Mouse (Mus musculus): ENCODE measurements at regions not wholly inside any gene's neighbourhood (a gene's known extent, or its start where the extent isn't known, plus 50 kb on each side); places are given as distances from the start of the nearest gene placed in this dataset.

GRCm38 (mm10) chr2:128393921-128394320 is 197.1 kb upstream of the Spdye4c start:
- Histone ChIP-seq H3K4me2 (replicated peaks; ENCODE audit: low read depth, low read length, severe bottlenecking) (no peak overlapping the region), H3K27ac (replicated peaks; ENCODE audit: low read depth, low read length) (no peak overlapping the region), H3K36me3 (ENCODE audit: control insufficient read depth, insufficient read depth, low read length) (no peaks in the 10 kb centered on the region), H3K9me3 (ENCODE audit: control insufficient read depth, low read length) (no peaks in the 10 kb centered on the region), H3K9ac (ENCODE audit: low read depth, low read length, severe bottlenecking) (no peak overlapping the region), H3K4me1 (ENCODE audit: control insufficient read depth, insufficient read depth, low read length) (peaks cover 11% of the 10 kb centered on the region; the same call in 1 of the 2 replicates), H3K27me3 (ENCODE audit: control insufficient read depth, insufficient read depth, low read length) (0 out of 2 replicates have a peak, but pooled peaks cover 3% of the 10 kb centered on the region), H3K4me3 (replicated peaks; ENCODE audit: low read length) (no peak overlapping the region)
- TF ChIP-seq POLR2A (IDR thresholded peaks at IDR 0.05; ENCODE audit: borderline replicate concordance, extremely low read depth, insufficient read depth, insufficient read length), result no peak
- 69% methylated on average over 5 of the region's 5 CpGs for WGBS
- ATAC-seq (ENCODE audit: low FRiP score, low read depth) (no peak), DNase-seq (ENCODE audit: low spot score) (no peak)

GRCm38 (mm10) chr2:128395308-128396007 is 195.6 kb upstream of the Spdye4c start:
- ATAC-seq (ENCODE audit: low FRiP score, low read depth) (0 out of 2 replicates have a peak, but pooled peaks have one; percentile 1), DNase-seq (ENCODE audit: low spot score) (no peak)
- H3K27me3 ChIP-seq (ENCODE audit: control insufficient read depth, insufficient read depth, low read length), result 0 out of 2 replicates have a peak, but pooled peaks cover 3% of the 10 kb centered on the region
- H3K27ac ChIP-seq (replicated peaks; ENCODE audit: low read depth, low read length), result no peak overlapping the region
- H3K4me3 ChIP-seq (replicated peaks; ENCODE audit: low read length), result no peak overlapping the region
- no peak overlapping the region for H3K4me2 ChIP-seq (replicated peaks; ENCODE audit: low read depth, low read length, severe bottlenecking)
- 48% methylated on average over 4 of the region's 4 CpGs for WGBS
- TF ChIP-seq POLR2A (IDR thresholded peaks at IDR 0.05; ENCODE audit: borderline replicate concordance, extremely low read depth, insufficient read depth, insufficient read length), result no peak
- no peaks in the 10 kb centered on the region for H3K36me3 ChIP-seq (ENCODE audit: control insufficient read depth, insufficient read depth, low read length)
- no peak overlapping the region for H3K9ac ChIP-seq (ENCODE audit: low read depth, low read length, severe bottlenecking)
- no peaks in the 10 kb centered on the region for H3K9me3 ChIP-seq (ENCODE audit: control insufficient read depth, low read length)
- H3K4me1 ChIP-seq (ENCODE audit: control insufficient read depth, insufficient read depth, low read length), result 0 out of 2 replicates have a peak, but pooled peaks cover 11% of the 10 kb centered on the region

- Histone ChIP-seq H3K27me3 (ENCODE audit: control insufficient read depth, insufficient read depth, low read length) (0 out of 2 replicates have a peak, but pooled peaks cover 3% of the 10 kb centered on the region), H3K4me1 (ENCODE audit: control insufficient read depth, insufficient read depth, low read length) (0 out of 2 replicates have a peak, but pooled peaks cover 11% of the 10 kb centered on the region), H3K36me3 (ENCODE audit: control insufficient read depth, insufficient read depth, low read length) (no peaks in the 10 kb centered on the region), H3K9ac (ENCODE audit: low read depth, low read length, severe bottlenecking) (no peak overlapping the region), H3K4me3 (replicated peaks; ENCODE audit: low read length) (no peak overlapping the region), H3K9me3 (ENCODE audit: control insufficient read depth, low read length) (no peaks in the 10 kb centered on the region), H3K27ac (replicated peaks; ENCODE audit: low read depth, low read length) (no peak overlapping the region), H3K4me2 (replicated peaks; ENCODE audit: low read depth, low read length, severe bottlenecking) (no peak overlapping the region)
- ATAC-seq (ENCODE audit: low FRiP score, low read depth) (peak; percentile 91), DNase-seq (ENCODE audit: low spot score) (peak; percentile 85)
- no peak for TF ChIP-seq POLR2A (IDR thresholded peaks at IDR 0.05; ENCODE audit: borderline replicate concordance, extremely low read depth, insufficient read depth, insufficient read length)
- 6% methylated on average over 9 of the region's 9 CpGs for WGBS
These were observed 195.0 kb upstream of the Spdye4c start for GRCm38 (mm10) chr2:128396008-128396346.

GRCm38 (mm10) chr2:128401359-128401758 is 189.7 kb upstream of the Spdye4c start:
- Histone ChIP-seq H3K4me1 (ENCODE audit: control insufficient read depth, insufficient read depth, low read length) (peaks cover 8% of the 10 kb centered on the region), H3K4me3 (replicated peaks; ENCODE audit: low read length) (no peak overlapping the region), H3K9ac (ENCODE audit: low read depth, low read length, severe bottlenecking) (no peak overlapping the region), H3K27me3 (ENCODE audit: control insufficient read depth, insufficient read depth, low read length) (no peaks in the 10 kb centered on the region), H3K36me3 (ENCODE audit: control insufficient read depth, insufficient read depth, low read length) (no peaks in the 10 kb centered on the region), H3K4me2 (replicated peaks; ENCODE audit: low read depth, low read length, severe bottlenecking) (no peak overlapping the region), H3K9me3 (ENCODE audit: control insufficient read depth, low read length) (no peaks in the 10 kb centered on the region), H3K27ac (replicated peaks; ENCODE audit: low read depth, low read length) (no peak overlapping the region)
- no peak for DNase-seq (ENCODE audit: low spot score)
- TF ChIP-seq POLR2A (IDR thresholded peaks at IDR 0.05; ENCODE audit: borderline replicate concordance, extremely low read depth, insufficient read depth, insufficient read length), result no peak
- WGBS, result 45% methylated on average over 8 of the region's 8 CpGs
- no peak for ATAC-seq (ENCODE audit: low FRiP score, low read depth)

DNA sequence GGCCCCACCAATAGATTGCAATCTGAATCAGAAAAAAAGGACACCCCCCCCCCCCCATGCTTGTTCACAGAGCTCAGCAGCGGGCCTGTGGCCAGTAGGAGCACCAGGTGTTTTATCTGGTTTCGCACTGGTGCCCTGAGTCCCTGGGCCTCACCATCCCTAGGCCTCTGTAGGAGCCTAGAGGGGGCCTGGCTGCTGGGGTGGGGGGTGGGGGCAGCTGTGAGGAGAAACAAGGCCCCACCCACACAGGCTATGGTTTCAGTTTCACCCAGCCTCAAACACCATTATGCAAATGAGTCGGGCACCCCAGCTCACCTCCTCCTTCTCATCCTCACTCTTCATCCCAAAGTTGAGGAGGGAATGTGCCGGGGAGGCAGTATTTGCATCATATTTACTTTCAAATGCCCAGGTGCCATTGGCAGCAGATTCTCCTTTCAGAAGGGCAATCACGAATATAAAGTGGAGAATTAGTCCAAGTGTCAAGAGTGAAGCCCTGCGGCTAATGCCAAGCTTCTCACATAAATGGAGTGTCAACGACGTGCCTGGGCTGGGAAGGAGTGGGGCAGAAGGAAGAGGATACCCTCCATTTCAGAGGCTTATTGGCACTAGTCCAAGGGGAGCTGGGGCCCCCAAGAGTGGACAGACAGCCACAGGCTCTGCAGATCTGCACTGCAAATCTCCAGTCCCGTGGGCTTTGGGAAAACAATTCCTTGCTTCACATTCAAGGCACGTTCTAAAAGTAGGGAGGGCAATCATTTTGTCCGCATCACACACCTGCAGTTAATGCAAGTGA is 187.7 kb upstream of the Spdye4c start:
- H3K9ac ChIP-seq (ENCODE audit: low read depth, low read length, severe bottlenecking), result no peak overlapping the region
- ATAC-seq (ENCODE audit: low FRiP score, low read depth) (no peak; the same call in 1 of the 2 replicates), DNase-seq (ENCODE audit: low spot score) (no peak)
- peaks cover 8% of the 10 kb centered on the region for H3K4me1 ChIP-seq (ENCODE audit: control insufficient read depth, insufficient read depth, low read length)
- H3K36me3 ChIP-seq (ENCODE audit: control insufficient read depth, insufficient read depth, low read length), result no peaks in the 10 kb centered on the region
- no peak overlapping the region for H3K4me2 ChIP-seq (replicated peaks; ENCODE audit: low read depth, low read length, severe bottlenecking)
- no peak for TF ChIP-seq POLR2A (IDR thresholded peaks at IDR 0.05; ENCODE audit: borderline replicate concordance, extremely low read depth, insufficient read depth, insufficient read length)
- WGBS, result 30% methylated on average over 11 of the region's 11 CpGs
- H3K9me3 ChIP-seq (ENCODE audit: control insufficient read depth, low read length), result no peaks in the 10 kb centered on the region
- no peak overlapping the region for H3K27ac ChIP-seq (replicated peaks; ENCODE audit: low read depth, low read length)
- H3K4me3 ChIP-seq (replicated peaks; ENCODE audit: low read length), result no peak overlapping the region
- H3K27me3 ChIP-seq (ENCODE audit: control insufficient read depth, insufficient read depth, low read length), result no peaks in the 10 kb centered on the region

Measured in limb, embryonic 14.5 days (tissue).